Mouse (Mus musculus) limb, embryonic 14.5 days (tissue): ENCODE results near the gene Lrmda. TPM values are rescaled to one million over a fixed set of nuclear protein-coding genes. Genes with fewer than 3 reads are reported as not detected.
A peak's percentile ranks its signal among the peaks of the same experiment; 100 is the strongest.

ENCODE experiments used
- ATAC-seq: fragments of 200-750 bp; cut with Nextera tagmentation; 2 replicates; pipeline ENCODE4 v1.8.0; 2017; ENCODE audit warnings: low read depth, moderate number of reproducible peaks, moderate TSS enrichment; ENCODE audit not compliant: low FRiP score
- DNase-seq: peaks from one replicate; pipeline ENCODE4 v3.0.0-alpha.2; 2015; ENCODE audit warnings: low spot score
- H3K27ac ChIP-seq: fragments of 300-500 bp; sonication (generic); replicated peaks from 2 replicates; pipeline ENCODE4 v1.5.1; 2014; ENCODE audit warnings: low read depth, mild to moderate bottlenecking, low read length, moderate library complexity, mixed read lengths
- H3K27me3 ChIP-seq: fragments of 300-500 bp; sonication (generic); 2 replicates; pipeline ENCODE4 v1.6.1; 2014; ENCODE audit warnings: low read length, mixed read lengths; ENCODE audit not compliant: control insufficient read depth, insufficient read depth
- H3K36me3 ChIP-seq: fragments of 300-500 bp; sonication (generic); 2 replicates; pipeline ENCODE4 v1.6.1; 2014; ENCODE audit warnings: mild to moderate bottlenecking, low read length, moderate library complexity, mixed read lengths; ENCODE audit not compliant: control insufficient read depth, insufficient read depth
- H3K4me1 ChIP-seq: fragments of 300-500 bp; sonication (generic); 2 replicates; pipeline ENCODE4 v1.6.1; 2014; ENCODE audit warnings: antibody characterized with exemption, low read length, mixed read lengths; ENCODE audit not compliant: control insufficient read depth, insufficient read depth
- H3K4me2 ChIP-seq: fragments of 300-500 bp; sonication (generic); replicated peaks from 2 replicates; pipeline ENCODE4 v1.6.1; 2014; ENCODE audit warnings: low read depth, mild to moderate bottlenecking, low read length, moderate library complexity; ENCODE audit not compliant: severe bottlenecking
- H3K4me3 ChIP-seq: fragments of 300-500 bp; sonication (generic); replicated peaks from 2 replicates; pipeline ENCODE4 v1.5.1; 2014; ENCODE audit warnings: low read length
- H3K9ac ChIP-seq: fragments of 300-500 bp; sonication (generic); 2 replicates; pipeline ENCODE4 v1.6.1; 2014; ENCODE audit warnings: mild to moderate bottlenecking, low read depth, low read length, moderate library complexity; ENCODE audit not compliant: severe bottlenecking
- H3K9me3 ChIP-seq: fragments of 300-500 bp; sonication (generic); 2 replicates; pipeline ENCODE4 v1.6.1; 2016; ENCODE audit warnings: low read length; ENCODE audit not compliant: control insufficient read depth
- POLR2A ChIP-seq: fragments of 200-500 bp; IDR thresholded peaks from 2 replicates; pipeline ENCODE4 v1.8.0; 2012; ENCODE audit warnings: inconsistent platforms, mild to moderate bottlenecking, moderate library complexity, borderline replicate concordance; ENCODE audit not compliant: insufficient read depth, insufficient read length; ENCODE audit errors: extremely low read depth
- WGBS: fragments of 180-500 bp; shearing (Covaris S2); extraction: QIAGEN DNeasy Blood & Tissue Kit; methylation state at CpG from one replicate; pipeline ENCODE4 v1.1.7; 2014; 5-methylcytosine and 5-hydroxymethylcytosine counted together
- polyA plus RNA-seq, 2 experiments: library from polyadenylated mRNA; depleted of rRNA in 1 of 2; stranded (reverse) in 1 of 2; unstranded in 1 of 2; fragments of >200 nt; fragmentation: Nextera tagmentation in 1 of 2; extraction: Ambion mirVana in 1 of 2; gene quantifications; 2 replicates each; pipeline versions ENCODE4 v1.2.1 to v1.2.3; 2012 to 2014

Lrmda gene
- polyA plus RNA-seq, 2 experiments: 0.08 to 0.72 TPM

DNA sequence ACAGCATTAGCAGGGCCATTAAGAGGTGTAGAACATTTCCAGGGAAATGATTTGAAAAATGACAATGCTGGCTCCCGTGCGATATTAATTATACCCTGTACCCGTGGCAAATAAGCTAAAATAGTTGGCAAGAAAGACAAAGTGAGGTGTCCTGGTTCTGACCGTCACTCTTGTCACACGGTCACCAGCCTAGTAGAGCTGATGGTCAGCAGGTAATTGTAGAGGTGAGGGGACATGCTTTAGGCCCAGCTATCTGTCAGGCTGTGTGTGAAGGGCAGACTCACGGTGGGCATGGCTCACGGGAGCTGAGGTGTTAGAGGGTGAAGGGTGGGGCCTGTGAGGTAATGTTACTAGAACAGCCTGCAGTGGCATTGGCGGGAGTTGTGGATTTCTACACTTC is 134.6 kb downstream of the Lrmda start:
- no peaks in the 10 kb centered on the region for H3K36me3 ChIP-seq
- H3K4me1 ChIP-seq: peaks cover 39% of the 10 kb centered on the region
- H3K27me3 ChIP-seq: no peaks in the 10 kb centered on the region
- peak; percentile 13 for DNase-seq
- H3K4me3 ChIP-seq: no peak overlapping the region
- ATAC-seq: no peak
- no peak overlapping the region for H3K9ac ChIP-seq
- TF ChIP-seq POLR2A: no peak
- no peak overlapping the region for H3K4me2 ChIP-seq
- H3K9me3 ChIP-seq: no peaks in the 10 kb centered on the region
- WGBS: 50% methylated on average over 8 of the region's 8 CpGs
- no peak overlapping the region for H3K27ac ChIP-seq

DNA sequence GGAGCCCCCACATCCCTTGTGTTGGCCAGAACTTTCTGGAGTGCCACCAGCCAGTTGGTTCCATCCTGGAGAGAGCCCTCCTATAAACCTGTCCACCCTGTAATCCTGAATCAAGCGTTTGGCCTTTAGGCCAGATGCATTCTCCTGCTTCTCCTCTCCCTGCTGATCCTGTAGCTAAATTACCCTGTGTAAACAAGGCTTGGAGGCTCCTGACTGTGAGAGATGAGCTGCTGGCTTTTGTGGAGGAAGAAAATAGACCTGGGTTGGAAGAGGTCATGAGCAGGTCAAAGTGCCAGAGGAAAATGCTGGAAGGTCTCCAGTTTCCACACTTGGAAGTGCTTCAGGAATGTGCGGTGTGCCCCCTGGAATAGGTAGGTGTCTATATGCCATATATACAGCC is 135.5 kb downstream of the Lrmda start:
- no peak overlapping the region for H3K27ac ChIP-seq
- ATAC-seq (no peak), DNase-seq (no peak)
- H3K9ac ChIP-seq: no peak overlapping the region
- no peaks in the 10 kb centered on the region for H3K36me3 ChIP-seq
- H3K9me3 ChIP-seq: no peaks in the 10 kb centered on the region
- 35% methylated on average over 2 of the region's 2 CpGs for WGBS
- H3K4me3 ChIP-seq: no peak overlapping the region
- 0 out of 2 replicates have a peak overlapping the region, but pooled peaks have one; percentile 7 for H3K4me2 ChIP-seq
- H3K27me3 ChIP-seq: no peaks in the 10 kb centered on the region
- H3K4me1 ChIP-seq: peaks cover 39% of the 10 kb centered on the region
- no peak for TF ChIP-seq POLR2A

DNA sequence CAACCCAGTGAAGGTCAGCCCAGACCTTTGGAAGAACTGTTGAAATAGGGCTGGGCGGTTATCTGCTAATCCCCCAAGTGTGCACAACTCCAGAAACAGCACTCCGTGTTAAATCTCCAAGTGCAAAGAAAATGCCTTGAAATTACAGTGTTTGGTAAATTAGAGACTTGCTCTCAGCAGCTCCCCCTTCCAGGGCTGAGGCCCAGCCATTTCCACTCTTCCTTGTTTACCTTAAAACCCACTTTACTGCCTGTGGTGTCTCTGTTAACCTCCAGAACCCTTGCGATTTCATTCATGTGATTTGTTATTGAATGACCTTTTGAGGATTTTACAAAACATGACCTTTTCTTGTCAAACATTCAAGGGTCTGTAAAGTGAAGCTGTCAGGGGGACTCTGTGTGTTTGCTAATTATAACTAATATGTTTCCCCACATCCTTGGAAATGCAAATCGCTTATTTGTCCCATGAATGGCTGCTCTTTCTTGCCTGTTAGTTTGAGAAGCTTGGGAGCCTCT is 136.1 kb downstream of the Lrmda start:
- no peak overlapping the region for H3K9ac ChIP-seq
- H3K27ac ChIP-seq: no peak overlapping the region
- peaks cover 39% of the 10 kb centered on the region for H3K4me1 ChIP-seq
- WGBS: 40% methylated on average over 4 of the region's 4 CpGs
- no peaks in the 10 kb centered on the region for H3K27me3 ChIP-seq
- TF ChIP-seq POLR2A: no peak
- H3K4me2 ChIP-seq: no peak overlapping the region
- no peaks in the 10 kb centered on the region for H3K9me3 ChIP-seq
- ATAC-seq (no peak), DNase-seq (no peak)
- no peak overlapping the region for H3K4me3 ChIP-seq
- H3K36me3 ChIP-seq: no peaks in the 10 kb centered on the region

DNA sequence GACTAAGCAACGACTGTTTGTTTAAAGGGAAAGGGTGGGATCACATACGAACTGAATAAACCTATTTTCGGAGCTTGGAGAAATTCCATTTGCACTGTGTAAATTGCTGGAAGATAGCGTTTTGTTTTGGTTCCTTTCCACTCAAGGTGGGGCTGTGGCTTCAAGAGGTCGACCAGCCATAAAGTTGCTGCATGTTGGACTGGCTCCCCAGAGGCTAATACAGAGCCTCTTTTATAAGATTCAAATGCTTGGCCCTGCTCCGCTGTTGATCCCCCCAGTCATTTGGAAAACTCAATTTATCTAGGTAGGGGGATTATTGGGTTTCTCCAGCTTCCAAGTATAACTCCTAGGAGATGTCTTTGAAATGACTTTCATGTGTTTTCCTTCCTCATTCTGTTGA is 137.5 kb downstream of the Lrmda start:
- H3K36me3 ChIP-seq: no peaks in the 10 kb centered on the region
- WGBS: 32% methylated on average over 6 of the region's 6 CpGs
- H3K27ac ChIP-seq: no peak overlapping the region
- DNase-seq: peak; percentile 83
- H3K4me2 ChIP-seq: no peak overlapping the region
- H3K27me3 ChIP-seq: no peaks in the 10 kb centered on the region
- peak; percentile 73 for ATAC-seq
- TF ChIP-seq POLR2A: no peak
- H3K9ac ChIP-seq: no peak overlapping the region
- H3K9me3 ChIP-seq: no peaks in the 10 kb centered on the region
- H3K4me3 ChIP-seq: no peak overlapping the region
- peaks cover 41% of the 10 kb centered on the region for H3K4me1 ChIP-seq

DNA sequence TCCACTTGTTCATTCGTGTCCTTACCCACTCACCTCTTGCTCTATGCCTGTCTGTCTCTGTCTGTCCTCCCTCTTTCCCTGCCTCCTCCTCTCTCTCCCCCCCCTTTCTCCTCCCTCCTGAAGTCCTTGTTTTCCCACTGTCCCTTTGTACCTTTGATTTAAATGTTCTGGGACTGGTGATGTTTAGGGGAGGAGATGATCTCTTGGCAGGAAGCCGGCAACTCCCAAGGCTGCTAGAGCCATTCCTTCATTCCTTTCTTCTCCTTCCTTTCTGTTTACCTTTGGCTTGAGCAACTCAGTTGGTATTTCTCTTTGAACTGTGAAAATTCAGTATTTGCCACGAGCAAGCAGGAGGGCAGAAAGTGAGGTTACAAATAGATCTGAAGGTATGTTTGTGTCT is 141.9 kb downstream of the Lrmda start:
- no peak for TF ChIP-seq POLR2A
- DNase-seq: no peak
- H3K27me3 ChIP-seq: no peaks in the 10 kb centered on the region
- H3K9ac ChIP-seq: no peak overlapping the region
- H3K4me3 ChIP-seq: no peak overlapping the region
- WGBS: 29% methylated on average over 3 of the region's 3 CpGs
- no peak overlapping the region for H3K27ac ChIP-seq
- no peak overlapping the region for H3K4me2 ChIP-seq
- peaks cover 18% of the 10 kb centered on the region for H3K4me1 ChIP-seq
- H3K36me3 ChIP-seq: no peaks in the 10 kb centered on the region
- no peak for ATAC-seq
- no peaks in the 10 kb centered on the region for H3K9me3 ChIP-seq

DNA sequence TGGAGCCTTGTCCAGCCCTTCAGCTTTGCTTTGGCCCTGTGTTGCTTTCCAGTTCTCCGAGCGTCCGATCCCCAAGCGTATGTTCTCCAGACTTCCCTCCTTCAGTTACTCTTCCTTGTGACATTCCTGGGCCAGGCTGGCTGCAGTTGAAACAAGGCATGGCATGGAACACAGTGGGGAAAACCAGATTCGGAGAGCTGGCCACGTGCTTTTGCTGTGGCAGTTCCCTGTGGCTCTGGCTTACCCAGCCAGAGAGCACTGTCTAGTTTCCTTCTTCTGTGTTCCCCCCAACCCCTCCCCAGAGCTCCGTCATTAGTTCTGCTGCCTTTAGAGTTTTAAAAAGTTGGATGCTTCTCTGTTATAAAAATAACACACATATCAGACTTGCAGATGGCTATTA is 147.8 kb downstream of the Lrmda start:
- DNase-seq: peak; percentile 39
- Histone ChIP-seq H3K27me3 (no peaks in the 10 kb centered on the region), H3K9ac (no peak overlapping the region), H3K4me2 (peak overlapping the region; percentile 36), H3K36me3 (no peaks in the 10 kb centered on the region), H3K9me3 (no peaks in the 10 kb centered on the region), H3K27ac (no peak overlapping the region; the same call in 1 of the 2 replicates), H3K4me1 (peaks cover 28% of the 10 kb centered on the region), H3K4me3 (no peak overlapping the region)
- ATAC-seq: peak; percentile 29; the same call in 1 of the 2 replicates
- no peak for TF ChIP-seq POLR2A
- 16% methylated on average over 7 of the region's 7 CpGs for WGBS
